Mouse (Mus musculus): ENCODE data around the gene Xpr1. TPM values are rescaled to one million over a fixed set of nuclear protein-coding genes. Genes with fewer than 3 reads are reported as not detected.
A peak's percentile ranks its signal among the peaks of the same experiment; 100 is the strongest.

Xpr1 gene
- polyA plus RNA-seq, 1 experiment from 2014 or later, result 6.7 TPM

DNA sequence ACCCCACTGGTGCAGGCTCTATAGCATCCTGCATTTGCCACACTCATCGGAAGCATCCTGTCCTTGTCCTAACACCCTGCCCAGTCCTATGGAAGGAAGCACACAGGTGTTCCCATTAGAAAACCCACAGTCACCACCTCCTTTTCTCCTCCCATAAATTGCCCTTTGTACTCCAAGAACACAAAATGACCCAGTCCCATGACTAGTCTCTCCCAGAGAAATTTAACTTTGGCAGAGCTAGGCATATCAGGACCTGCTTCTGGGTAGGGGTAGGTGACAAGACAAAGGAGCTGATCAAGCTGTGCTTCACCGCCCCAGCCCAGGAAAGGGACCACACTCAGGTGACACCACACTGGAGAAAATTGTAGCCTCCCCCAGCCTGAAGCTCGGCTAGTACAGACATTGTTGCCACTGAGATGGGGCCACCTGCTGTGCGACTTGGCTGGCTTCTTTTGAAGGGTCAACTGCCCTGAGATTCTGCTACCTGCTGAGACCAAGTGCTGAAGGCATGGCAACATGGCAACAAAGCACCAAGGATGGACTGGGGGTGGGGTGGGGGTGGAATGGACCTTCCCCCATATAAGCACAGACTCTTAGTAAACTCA is 166.6 kb downstream of the Xpr1 start:
- 41% methylated on average over 4 of the region's 4 CpGs for WGBS
- H3K36me3 ChIP-seq (ENCODE audit: control insufficient read depth, insufficient read depth, low read length), result no peaks in the 10 kb centered on the region
- H3K27me3 ChIP-seq (replicated peaks; ENCODE audit: control insufficient read depth, insufficient read depth, low read length), result peaks cover 2% of the 10 kb centered on the region; the same call in 1 of the 2 replicates
- H3K4me2 ChIP-seq (ENCODE audit: low read depth, low read length), result no peak overlapping the region
- H3K4me3 ChIP-seq (ENCODE audit: low read length), result no peak overlapping the region
- peaks cover 2% of the 10 kb centered on the region; the same call in 1 of the 2 replicates for H3K4me1 ChIP-seq (ENCODE audit: control insufficient read depth, insufficient read depth, low read length)
- H3K9me3 ChIP-seq (ENCODE audit: control insufficient read depth, low read length), result no peaks in the 10 kb centered on the region
- no peak overlapping the region for H3K9ac ChIP-seq (ENCODE audit: low read depth, low read length)
- no peak overlapping the region for H3K27ac ChIP-seq (ENCODE audit: low read length)
- no peak for ATAC-seq

DNA sequence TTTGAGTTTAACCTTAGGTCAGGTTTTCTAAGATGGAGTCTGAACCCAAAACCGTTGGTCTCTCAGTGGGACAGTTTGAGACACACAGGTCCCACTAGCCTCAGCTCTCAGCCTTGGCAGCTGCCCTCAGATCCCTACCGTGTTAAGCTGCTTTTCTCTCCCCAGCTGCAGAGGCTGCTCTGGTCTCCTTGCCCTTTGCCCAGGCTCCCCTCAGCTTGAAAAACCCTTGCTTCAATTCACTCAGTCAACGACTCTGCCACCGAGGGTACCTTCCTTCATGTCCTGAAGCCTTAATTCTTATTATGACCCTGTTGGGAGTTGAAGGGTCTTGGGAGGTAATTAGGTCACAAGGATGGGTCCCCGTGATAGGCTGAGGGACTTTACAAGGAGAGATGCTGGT is 167.3 kb downstream of the Xpr1 start:
- H3K9ac ChIP-seq (ENCODE audit: low read depth, low read length), result no peak overlapping the region
- no peak for ATAC-seq
- H3K4me1 ChIP-seq (ENCODE audit: control insufficient read depth, insufficient read depth, low read length), result peaks cover 2% of the 10 kb centered on the region; the same call in 1 of the 2 replicates
- H3K4me3 ChIP-seq (ENCODE audit: low read length), result no peak overlapping the region
- H3K4me2 ChIP-seq (ENCODE audit: low read depth, low read length), result no peak overlapping the region
- no peaks in the 10 kb centered on the region for H3K9me3 ChIP-seq (ENCODE audit: control insufficient read depth, low read length)
- no peaks in the 10 kb centered on the region for H3K36me3 ChIP-seq (ENCODE audit: control insufficient read depth, insufficient read depth, low read length)
- H3K27ac ChIP-seq (ENCODE audit: low read length), result no peak overlapping the region
- WGBS, result 38% methylated on average over 5 of the region's 5 CpGs
- H3K27me3 ChIP-seq (replicated peaks; ENCODE audit: control insufficient read depth, insufficient read depth, low read length), result peaks cover 5% of the 10 kb centered on the region; the same call in 1 of the 2 replicates

DNA sequence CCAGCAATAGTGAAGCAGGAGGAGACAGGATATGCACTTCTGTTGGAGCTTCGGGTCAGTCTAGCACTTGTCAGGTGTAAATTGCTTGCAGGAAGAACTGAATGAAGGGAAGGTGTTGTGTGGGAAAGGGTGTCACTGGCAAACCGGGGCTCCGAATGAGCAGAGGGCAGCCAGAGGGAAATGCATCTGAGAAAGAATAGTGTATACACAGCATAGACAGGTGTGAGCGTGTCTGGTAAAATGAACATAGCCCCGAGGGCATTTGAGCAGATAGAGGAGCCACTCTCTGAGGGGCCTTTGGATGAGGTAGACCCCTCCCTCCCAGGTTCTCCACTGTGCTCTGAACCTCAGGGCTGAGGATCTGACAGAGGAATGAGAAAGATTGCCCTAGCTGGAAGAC is 169.2 kb downstream of the Xpr1 start:
- Histone ChIP-seq H3K4me2 (ENCODE audit: low read depth, low read length) (no peak overlapping the region), H3K4me3 (ENCODE audit: low read length) (no peak overlapping the region), H3K27me3 (replicated peaks; ENCODE audit: control insufficient read depth, insufficient read depth, low read length) (peaks cover 18% of the 10 kb centered on the region), H3K9ac (ENCODE audit: low read depth, low read length) (no peak overlapping the region), H3K9me3 (ENCODE audit: control insufficient read depth, low read length) (no peaks in the 10 kb centered on the region), H3K4me1 (ENCODE audit: control insufficient read depth, insufficient read depth, low read length) (peaks cover 2% of the 10 kb centered on the region; the same call in 1 of the 2 replicates), H3K27ac (ENCODE audit: low read length) (no peak overlapping the region), H3K36me3 (ENCODE audit: control insufficient read depth, insufficient read depth, low read length) (no peaks in the 10 kb centered on the region)
- 47% methylated on average over 5 of the region's 5 CpGs for WGBS
- no peak for ATAC-seq

DNA sequence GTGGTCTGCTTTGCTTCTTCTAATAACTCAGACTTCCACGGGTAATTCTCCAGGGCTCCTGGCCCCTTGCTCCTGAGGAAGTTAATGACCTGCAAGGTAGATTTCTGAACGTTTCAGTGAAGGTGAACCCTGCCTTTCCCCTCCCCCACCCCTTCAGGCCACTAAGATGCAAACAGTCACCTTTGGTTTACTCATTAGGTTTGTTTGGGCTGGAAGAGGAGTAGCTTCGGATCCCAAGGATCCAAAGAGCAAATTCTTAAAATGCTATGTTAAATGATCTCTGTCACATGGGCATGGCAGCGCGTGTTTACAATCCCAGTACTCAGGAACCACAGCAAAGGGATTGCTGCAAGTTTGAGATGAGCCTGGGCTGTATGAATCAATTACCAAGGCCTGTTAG is 169.8 kb downstream of the Xpr1 start:
- no peak overlapping the region for H3K27ac ChIP-seq (ENCODE audit: low read length)
- H3K9ac ChIP-seq (ENCODE audit: low read depth, low read length), result no peak overlapping the region
- no peak overlapping the region for H3K4me3 ChIP-seq (ENCODE audit: low read length)
- no peak overlapping the region for H3K4me2 ChIP-seq (ENCODE audit: low read depth, low read length)
- no peaks in the 10 kb centered on the region for H3K9me3 ChIP-seq (ENCODE audit: control insufficient read depth, low read length)
- ATAC-seq, result no peak
- no peaks in the 10 kb centered on the region for H3K36me3 ChIP-seq (ENCODE audit: control insufficient read depth, insufficient read depth, low read length)
- H3K27me3 ChIP-seq (replicated peaks; ENCODE audit: control insufficient read depth, insufficient read depth, low read length), result peaks cover 18% of the 10 kb centered on the region
- 26% methylated on average over 5 of the region's 5 CpGs for WGBS
- no peaks in the 10 kb centered on the region for H3K4me1 ChIP-seq (ENCODE audit: control insufficient read depth, insufficient read depth, low read length)

DNA sequence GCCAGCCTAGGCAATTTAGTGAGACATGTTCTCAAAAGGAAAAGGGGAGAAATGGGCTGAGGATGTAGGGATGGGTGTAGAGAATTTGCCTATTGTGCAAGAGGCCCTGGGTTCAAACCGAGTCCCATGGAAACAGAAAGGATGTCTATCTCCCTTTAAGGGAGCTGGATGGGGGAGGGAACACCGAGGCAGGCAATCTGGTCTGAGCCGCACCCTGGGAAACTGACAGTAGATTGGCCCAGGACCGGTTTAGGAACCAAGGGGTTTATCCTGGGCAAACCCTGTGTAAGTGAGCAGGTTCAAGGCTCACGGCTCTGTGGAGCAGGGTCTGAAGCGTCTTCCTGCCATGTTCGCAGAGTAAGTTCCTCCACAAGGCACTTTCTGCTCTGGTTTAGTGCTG is 171.7 kb downstream of the Xpr1 start:
- no peak overlapping the region for H3K9ac ChIP-seq (ENCODE audit: low read depth, low read length)
- no peaks in the 10 kb centered on the region for H3K36me3 ChIP-seq (ENCODE audit: control insufficient read depth, insufficient read depth, low read length)
- peaks cover 18% of the 10 kb centered on the region for H3K27me3 ChIP-seq (replicated peaks; ENCODE audit: control insufficient read depth, insufficient read depth, low read length)
- no peaks in the 10 kb centered on the region for H3K4me1 ChIP-seq (ENCODE audit: control insufficient read depth, insufficient read depth, low read length)
- H3K27ac ChIP-seq (ENCODE audit: low read length), result no peak overlapping the region
- ATAC-seq, result no peak
- WGBS, result 74% methylated on average over 7 of the region's 7 CpGs
- H3K4me3 ChIP-seq (ENCODE audit: low read length), result no peak overlapping the region
- H3K9me3 ChIP-seq (ENCODE audit: control insufficient read depth, low read length), result no peaks in the 10 kb centered on the region
- H3K4me2 ChIP-seq (ENCODE audit: low read depth, low read length), result no peak overlapping the region

DNA sequence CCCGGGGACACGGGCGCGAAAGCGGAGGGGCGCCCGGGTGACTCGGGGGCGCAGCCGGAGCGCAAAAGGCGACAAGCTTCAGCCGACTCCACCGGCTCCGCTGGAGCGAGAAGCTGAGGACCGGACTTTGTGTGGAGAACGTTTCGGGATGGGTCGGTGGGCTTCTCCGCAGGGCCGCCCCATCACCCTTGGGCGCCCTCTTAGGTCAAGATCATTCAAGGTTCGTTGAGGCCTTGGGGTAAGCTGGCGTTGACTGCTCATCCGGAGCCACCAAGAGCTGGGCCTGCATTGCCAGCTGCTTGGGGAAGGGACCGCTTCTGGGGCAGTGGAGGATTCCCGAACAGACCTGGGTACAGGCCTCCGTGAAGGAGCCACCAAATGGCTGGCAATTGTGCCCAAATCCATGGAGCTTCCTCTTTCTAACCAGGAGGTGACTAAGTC is 172.4 kb downstream of the Xpr1 start:
- H3K27me3 ChIP-seq (replicated peaks; ENCODE audit: control insufficient read depth, insufficient read depth, low read length), result peaks cover 18% of the 10 kb centered on the region
- peak overlapping the region; percentile 83 for H3K9ac ChIP-seq (ENCODE audit: low read depth, low read length)
- 6% methylated on average over 28 of the region's 29 CpGs for WGBS
- H3K4me1 ChIP-seq (ENCODE audit: control insufficient read depth, insufficient read depth, low read length), result no peaks in the 10 kb centered on the region
- H3K4me2 ChIP-seq (ENCODE audit: low read depth, low read length), result peak overlapping the region; percentile 88
- ATAC-seq, result 0 out of 2 replicates have a peak, but pooled peaks have one; percentile 3
- H3K27ac ChIP-seq (ENCODE audit: low read length), result peak overlapping the region; percentile 82
- no peaks in the 10 kb centered on the region for H3K9me3 ChIP-seq (ENCODE audit: control insufficient read depth, low read length)
- peak overlapping the region; percentile 65 for H3K4me3 ChIP-seq (ENCODE audit: low read length)
- no peaks in the 10 kb centered on the region for H3K36me3 ChIP-seq (ENCODE audit: control insufficient read depth, insufficient read depth, low read length)

DNA sequence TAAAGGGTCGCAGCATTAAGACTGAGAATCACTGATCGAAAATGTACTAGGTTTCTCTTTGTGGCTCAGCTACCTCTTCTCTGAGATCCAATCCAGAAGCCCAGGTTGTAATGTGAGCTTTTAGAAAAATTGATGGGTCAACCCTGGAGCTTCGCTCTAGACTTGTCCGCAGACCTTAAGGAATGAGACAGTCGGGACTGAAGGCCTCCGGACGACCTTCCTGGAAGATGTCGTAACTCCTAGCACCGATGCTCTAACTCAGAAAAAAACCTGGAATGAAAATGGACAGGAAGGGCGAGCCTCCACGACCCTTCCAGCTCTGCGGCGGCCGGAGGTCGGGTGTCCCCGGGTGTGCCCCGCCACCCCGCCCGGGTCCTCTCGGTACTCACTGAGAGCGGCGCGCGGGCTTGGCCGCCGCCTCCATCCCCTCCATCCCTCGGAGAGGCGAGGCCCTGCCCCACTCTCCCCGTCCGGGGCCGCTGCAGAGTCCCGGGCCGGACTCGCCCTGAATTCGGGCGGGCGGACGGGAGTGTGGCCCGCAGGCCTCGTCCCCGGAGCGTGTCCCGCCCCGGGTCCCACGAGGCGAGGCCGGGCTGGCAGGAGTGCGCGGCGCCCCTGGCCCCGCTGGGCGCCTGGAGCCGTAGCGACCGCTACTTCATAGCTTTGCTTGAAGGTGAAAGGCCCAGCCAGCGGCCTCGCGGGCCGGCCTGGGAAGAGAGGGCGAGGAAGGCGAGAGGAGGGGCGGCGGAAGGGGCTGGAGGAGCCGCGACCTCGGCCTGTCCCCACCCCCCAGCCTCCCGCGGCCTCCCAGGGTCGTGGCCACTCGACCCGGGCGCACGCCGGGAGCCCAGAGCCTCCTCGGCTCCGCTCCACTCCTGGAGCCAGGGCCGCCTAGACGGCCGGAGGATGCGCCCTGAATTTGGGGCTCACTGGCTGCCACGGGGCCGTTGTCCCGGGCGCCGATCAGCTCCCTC is 173.1 kb downstream of the Xpr1 start, which contains the start of gene BC034090:
Gene BC034090, minus strand, starts transcription at position 648 of the 974 bp plus-strand sequence.
- Histone ChIP-seq H3K36me3 (ENCODE audit: control insufficient read depth, insufficient read depth, low read length) (no peaks in the 10 kb centered on the region), H3K27me3 (replicated peaks; ENCODE audit: control insufficient read depth, insufficient read depth, low read length) (peaks cover 18% of the 10 kb centered on the region), H3K4me3 (ENCODE audit: low read length) (peak within 1 kb of the TSS; percentile 65), H3K9me3 (ENCODE audit: control insufficient read depth, low read length) (no peaks in the 10 kb centered on the region), H3K9ac (ENCODE audit: low read depth, low read length) (peak within 1 kb of the TSS; percentile 83), H3K4me1 (ENCODE audit: control insufficient read depth, insufficient read depth, low read length) (no peaks in the 10 kb centered on the region), H3K4me2 (ENCODE audit: low read depth, low read length) (peak within 1 kb of the TSS; percentile 88), H3K27ac (ENCODE audit: low read length) (peak within 1 kb of the TSS; percentile 82)
- 3% methylated on average over 70 of the region's 85 CpGs for WGBS
- peak; percentile 86 for ATAC-seq

DNA sequence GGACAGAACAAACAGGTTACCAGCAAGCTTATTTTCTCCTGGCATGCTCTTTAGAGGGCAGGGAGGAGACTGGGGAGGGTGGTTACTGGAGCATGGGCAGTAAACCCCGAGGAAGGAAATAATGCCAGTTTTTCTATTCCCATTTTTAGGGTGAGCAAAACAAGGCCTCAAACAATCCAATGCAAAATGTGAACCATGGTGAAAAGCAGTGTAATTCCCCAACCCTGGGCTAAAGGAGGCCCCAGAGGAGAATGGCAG is 174.8 kb downstream of the Xpr1 start:
- H3K4me1 ChIP-seq (ENCODE audit: control insufficient read depth, insufficient read depth, low read length), result no peaks in the 10 kb centered on the region

DNA sequence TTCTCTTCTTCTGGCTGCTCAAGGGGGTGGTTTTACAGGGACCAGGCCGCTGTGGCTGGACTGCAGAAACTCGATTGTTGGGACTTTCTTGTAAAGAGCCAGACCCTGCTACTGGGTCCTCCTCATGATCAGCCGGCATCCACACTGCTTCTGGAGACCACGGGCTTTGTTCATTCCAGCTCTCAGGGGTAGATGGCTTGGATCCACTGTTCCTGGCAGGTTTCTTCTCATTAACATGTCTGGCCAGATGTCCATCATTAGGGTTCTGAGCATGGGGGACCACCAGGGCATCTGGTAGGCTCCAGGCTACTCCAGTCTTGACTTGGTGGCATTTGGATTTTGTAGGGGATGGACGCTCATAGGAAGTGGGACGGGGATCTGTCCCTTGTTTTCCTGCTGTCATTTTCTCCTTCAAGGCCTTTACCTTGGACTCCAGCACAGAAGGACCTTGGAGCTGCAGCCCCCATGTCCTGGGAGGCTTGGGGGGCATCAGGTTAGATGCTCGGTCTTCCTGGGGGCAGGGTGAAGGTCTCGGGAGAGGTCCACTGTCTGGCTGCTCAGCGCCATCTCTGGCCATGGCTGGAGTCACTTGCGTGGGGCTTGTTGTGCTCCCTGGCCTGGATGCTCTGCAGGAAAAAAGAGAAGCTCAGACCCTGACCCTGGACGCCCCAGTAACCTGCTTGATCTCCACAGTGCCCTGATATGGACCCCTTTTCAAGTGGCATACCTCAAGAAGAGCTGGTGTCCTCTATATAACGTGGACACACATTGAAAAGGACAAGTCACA is 175.3 kb downstream of the Xpr1 start:
- 0 out of 2 replicates have a peak, but pooled peaks cover 4% of the 10 kb centered on the region for H3K4me1 ChIP-seq (ENCODE audit: control insufficient read depth, insufficient read depth, low read length)
- H3K27me3 ChIP-seq (replicated peaks; ENCODE audit: control insufficient read depth, insufficient read depth, low read length), result peaks cover 18% of the 10 kb centered on the region
- H3K9me3 ChIP-seq (ENCODE audit: control insufficient read depth, low read length), result no peaks in the 10 kb centered on the region
- H3K4me2 ChIP-seq (ENCODE audit: low read depth, low read length), result no peak overlapping the region
- no peak overlapping the region for H3K4me3 ChIP-seq (ENCODE audit: low read length)
- no peaks in the 10 kb centered on the region for H3K36me3 ChIP-seq (ENCODE audit: control insufficient read depth, insufficient read depth, low read length)
- ATAC-seq, result no peak
- WGBS, result 83% methylated on average over 12 of the region's 12 CpGs
- H3K27ac ChIP-seq (ENCODE audit: low read length), result no peak overlapping the region
- H3K9ac ChIP-seq (ENCODE audit: low read depth, low read length), result no peak overlapping the region

More for the DNA sequence above, 174.8 kb downstream of the Xpr1 start:
- no peak overlapping the region for H3K4me3 ChIP-seq (ENCODE audit: low read length)
- H3K27ac ChIP-seq (ENCODE audit: low read length), result no peak overlapping the region
- no peak for ATAC-seq
- H3K9me3 ChIP-seq (ENCODE audit: control insufficient read depth, low read length), result no peaks in the 10 kb centered on the region
- 76% methylated on average over 1 of the region's 1 CpGs for WGBS
- H3K36me3 ChIP-seq (ENCODE audit: control insufficient read depth, insufficient read depth, low read length), result no peaks in the 10 kb centered on the region
- peaks cover 18% of the 10 kb centered on the region for H3K27me3 ChIP-seq (replicated peaks; ENCODE audit: control insufficient read depth, insufficient read depth, low read length)
- no peak overlapping the region for H3K9ac ChIP-seq (ENCODE audit: low read depth, low read length)
- H3K4me2 ChIP-seq (ENCODE audit: low read depth, low read length), result no peak overlapping the region
